Mouse (Mus musculus): ENCODE results near the gene Trove2.

- TF ChIP-seq CTCF (IDR thresholded peaks at IDR 0.05) = no peak
- TF ChIP-seq EP300 (IDR thresholded peaks at IDR 0.05) = no peak
Measured at GRCm38 (mm10) chr1:143739361-143740350, 37.2 kb downstream of the Trove2 start.
